Mouse (Mus musculus): ENCODE results near the gene Klhdc9.

DNA sequence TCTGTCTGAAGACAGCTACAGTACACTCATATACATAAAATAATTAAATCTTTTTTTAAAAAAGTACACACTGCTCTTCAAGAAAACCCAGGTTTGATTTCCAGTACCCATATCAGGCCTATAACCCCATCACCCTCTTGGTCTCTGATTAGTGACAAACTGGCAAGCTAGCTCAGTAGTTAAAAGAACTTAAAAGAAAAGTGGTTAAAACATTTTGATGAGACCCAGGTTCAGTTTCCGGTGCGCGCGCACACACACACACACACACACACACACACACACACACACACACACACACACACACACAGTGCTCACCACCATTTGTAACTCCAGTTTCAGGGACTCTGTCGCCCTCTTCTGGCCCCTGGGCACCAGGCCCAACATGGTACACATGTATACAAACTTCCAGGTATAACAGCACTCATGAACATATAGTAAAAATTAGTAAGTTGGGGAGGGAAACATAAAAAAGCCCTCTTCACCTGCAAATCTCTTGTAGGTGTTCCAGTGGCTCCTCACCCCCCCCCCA is 4.7 kb downstream of the Klhdc9 start:
- TF ChIP-seq CTCF (IDR thresholded peaks at IDR 0.05; ENCODE audit: borderline replicate concordance, insufficient read depth, low read length), result peak; percentile 58
- no peak for TF ChIP-seq POLR2A (IDR thresholded peaks at IDR 0.05; ENCODE audit: low read depth, low read length)

Measured in embryonic fibroblast, embryonic 13.5 days (primary cell).